Mouse (Mus musculus) CH12.LX (cell line): ENCODE measurements at regions not wholly inside any gene's neighbourhood (a gene's known extent, or its start where the extent isn't known, plus 50 kb on each side); places are given as distances from the start of the nearest gene placed in this dataset.
A peak's percentile ranks its signal among the peaks of the same experiment; 100 is the strongest.

Source experiments
- DNase-seq: peaks from one replicate; pipeline ENCODE4 v3.0.0-alpha.2; 2013; ENCODE audit errors: extremely low read depth
- H3K27ac ChIP-seq: 2 replicates; pipeline ENCODE4 v1.5.1; 2012; ENCODE audit warnings: low read depth, mild to moderate bottlenecking, control low read depth, moderate library complexity; ENCODE audit not compliant: insufficient read depth
- H3K27me3 ChIP-seq: replicated peaks from 2 replicates; pipeline ENCODE3; 2012; ENCODE audit warnings: inconsistent platforms
- H3K36me3 ChIP-seq, 2 experiments: replicated peaks in 1 of 2; 2 replicates each; pipeline versions ENCODE3 to v1.6.1; 2012; ENCODE audit warnings: inconsistent platforms in 1 of 2, low read length in 1 of 2, mild to moderate bottlenecking in 1 of 2, mixed read lengths in 1 of 2, moderate library complexity in 1 of 2; ENCODE audit not compliant: control insufficient read depth in 1 of 2, insufficient read depth in 1 of 2
- H3K4me1 ChIP-seq, 2 experiments: 2 replicates each; pipeline ENCODE4 v1.6.1; 2012; ENCODE audit warnings: inconsistent platforms in 1 of 2, moderate library complexity in 1 of 2; ENCODE audit not compliant: insufficient read depth in 2 of 2, control insufficient read depth in 1 of 2
- H3K4me2 ChIP-seq: 2 replicates; pipeline ENCODE4 v1.6.1; 2012; ENCODE audit warnings: low read depth, mild to moderate bottlenecking, control low read depth; ENCODE audit not compliant: poor library complexity, insufficient read depth, severe bottlenecking
- H3K4me3 ChIP-seq, 3 experiments: fragments of 150-350 bp in 1 of 3; sonication (generic) in 1 of 3; replicated peaks in 1 of 3; 2 replicates each; pipeline versions ENCODE3 to v1.5.1; 2011 to 2012; ENCODE audit warnings: low read depth in 2 of 3, low read length in 2 of 3, mild to moderate bottlenecking in 2 of 3, moderate library complexity in 2 of 3, control low read depth in 1 of 3, improper control_type of control experiment in 1 of 3, inconsistent platforms in 1 of 3, mixed read lengths in 1 of 3; ENCODE audit not compliant: poor library complexity in 1 of 3
- H3K79me2 ChIP-seq: replicated peaks from 2 replicates; pipeline ENCODE4 v1.6.1; 2012; ENCODE audit warnings: mild to moderate bottlenecking, moderate library complexity; ENCODE audit not compliant: control insufficient read depth, poor library complexity, insufficient read depth, severe bottlenecking; ENCODE audit errors: extremely low read depth
- H3K9ac ChIP-seq: 2 replicates; pipeline ENCODE4 v1.6.1; 2012; ENCODE audit warnings: low read depth, mild to moderate bottlenecking, control low read depth, moderate library complexity; ENCODE audit not compliant: insufficient read depth
- H3K9me3 ChIP-seq: replicated peaks from 2 replicates; pipeline ENCODE3; 2012; ENCODE audit warnings: low read length, inconsistent platforms, mixed read lengths
- CHD1 ChIP-seq: IDR thresholded peaks from 2 replicates; pipeline ENCODE4 v1.6.1; 2012; ENCODE audit warnings: low read depth, low read length, improper control_type of control experiment, inconsistent platforms
- CTCF ChIP-seq, 2 experiments: IDR thresholded peaks in 1 of 2; conservative IDR thresholded peaks in 1 of 2; 2 replicates each; pipeline ENCODE4 v1.5.1; 2011 to 2012; ENCODE audit warnings: low read depth in 2 of 2, low read length in 2 of 2, improper control_type of control experiment in 1 of 2, inconsistent platforms in 1 of 2, mild to moderate bottlenecking in 1 of 2, moderate library complexity in 1 of 2
- ELF1 ChIP-seq: IDR thresholded peaks from 2 replicates; pipeline ENCODE4 v1.6.1; 2014; ENCODE audit warnings: low read depth, mild to moderate bottlenecking, inconsistent platforms, low read length, improper control_type of control experiment
- HCFC1 ChIP-seq: IDR thresholded peaks from 2 replicates; pipeline ENCODE4 v1.6.1; 2012; ENCODE audit warnings: low read depth, mild to moderate bottlenecking, inconsistent platforms, low read length, improper control_type of control experiment
- IRF4 ChIP-seq: IDR thresholded peaks from 2 replicates; pipeline ENCODE4 v1.6.1; 2014; ENCODE audit warnings: low read depth, mild to moderate bottlenecking, inconsistent platforms, low read length, improper control_type of control experiment
- JUND ChIP-seq: conservative IDR thresholded peaks from 2 replicates; pipeline ENCODE4 v1.6.1; 2011; ENCODE audit warnings: low read depth, low read length, improper control_type of control experiment
- KAT2A ChIP-seq: IDR thresholded peaks from 2 replicates; pipeline ENCODE4 v1.6.1; 2012; ENCODE audit warnings: low read length, improper control_type of control experiment, inconsistent platforms; ENCODE audit not compliant: insufficient replicate concordance
- MYC ChIP-seq: IDR thresholded peaks from 2 replicates; pipeline ENCODE4 v1.6.1; 2011; ENCODE audit warnings: low read depth, mild to moderate bottlenecking, improper control_type of control experiment, low read length
- NRF1 ChIP-seq: IDR thresholded peaks from 2 replicates; pipeline ENCODE4 v1.6.1; 2014; ENCODE audit warnings: low read depth, mild to moderate bottlenecking, inconsistent platforms, low read length, improper control_type of control experiment, moderate library complexity
- POLR2A ChIP-seq: IDR thresholded peaks from 2 replicates; pipeline ENCODE4 v1.6.1; 2011; ENCODE audit warnings: low read depth, mild to moderate bottlenecking, improper control_type of control experiment, low read length
- RAD21 ChIP-seq: IDR thresholded peaks from 2 replicates; pipeline ENCODE4 v1.6.1; 2011; ENCODE audit warnings: low read depth, mild to moderate bottlenecking, low read length, improper control_type of control experiment, moderate library complexity
- SIN3A ChIP-seq: IDR thresholded peaks from 2 replicates; pipeline ENCODE4 v1.6.1; 2012; ENCODE audit warnings: low read length, improper control_type of control experiment, inconsistent platforms
- SMC3 ChIP-seq: IDR thresholded peaks from 2 replicates; pipeline ENCODE4 v1.6.1; 2011; ENCODE audit warnings: low read depth, low read length, improper control_type of control experiment
- TCF12 ChIP-seq: IDR thresholded peaks from 2 replicates; pipeline ENCODE4 v1.6.1; 2014; ENCODE audit warnings: low read depth, mild to moderate bottlenecking, inconsistent platforms, low read length, improper control_type of control experiment
- ZC3H11A ChIP-seq: IDR thresholded peaks from 2 replicates; pipeline ENCODE4 v1.6.1; 2012; ENCODE audit warnings: low read depth, mild to moderate bottlenecking, inconsistent platforms, low read length, improper control_type of control experiment
- dilution Hi-C: fragments of 300-500 bp; cut with MboI; formaldehyde crosslinking; loops from 2 replicates; pipeline ENCODE4 v1.14.3; 2020; ENCODE audit warnings: low sequenced_read_pairs; ENCODE audit not compliant: extremely low pct_unique_long_range_greater_than_20kb, extremely low pct_ligation_motif_present
- in situ Hi-C: fragments of 300-500 bp; cut with MboI; formaldehyde crosslinking; loops from 3 replicates; pipeline ENCODE4 v1.14.3; 2019; ENCODE audit warnings: low sequenced_read_pairs, low pct_ligation_motif_present, low pct_unique_long_range_greater_than_20kb, mixed read lengths

DNA sequence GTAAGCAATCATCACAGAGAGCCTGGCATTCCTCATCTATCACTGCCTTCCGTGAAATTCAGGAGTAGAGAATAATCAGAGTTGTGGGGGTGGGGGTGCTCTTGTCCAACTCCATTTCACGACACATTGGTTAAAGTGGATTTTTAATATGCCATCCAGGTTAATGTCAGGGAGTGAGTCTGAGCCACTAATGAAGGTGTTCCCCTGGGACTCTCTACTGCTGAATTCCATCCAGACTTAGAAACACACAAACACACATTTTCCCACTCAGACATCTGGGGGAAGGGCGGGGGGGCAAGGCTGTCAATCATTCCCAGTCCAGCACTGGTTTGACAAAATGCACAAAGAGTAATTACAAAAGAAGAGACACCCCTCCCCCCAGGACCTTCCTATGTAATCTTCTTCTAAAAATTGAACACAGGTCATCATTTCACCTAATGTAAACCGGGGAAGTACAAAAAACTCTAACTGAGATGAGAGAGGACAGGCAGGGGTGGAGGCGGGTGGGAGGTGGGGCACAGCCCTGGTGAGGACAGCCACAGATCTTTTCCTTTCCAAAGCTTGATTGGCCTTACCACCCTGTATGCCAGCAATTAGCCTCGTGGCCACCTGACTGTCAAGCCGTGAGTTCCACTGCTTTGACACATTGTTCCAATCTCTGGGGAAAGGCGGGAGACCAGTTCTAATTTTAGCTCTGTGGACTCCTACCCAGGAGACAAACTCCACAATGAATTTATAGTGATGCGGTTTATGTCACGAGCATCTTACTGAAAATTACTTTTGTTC lies 76.5 kb upstream of the Bach2 start:
- Histone ChIP-seq H3K36me3 (no peaks in the 10 kb centered on the region), H3K9ac (no peak overlapping the region), H3K9me3 (no peaks in the 10 kb centered on the region), H3K4me2 (no peak overlapping the region), H3K4me1 (peaks cover 0 to 51% of the 10 kb centered on the region in 2 experiments; a peak in 2 of 4 replicates), H3K4me3 (no peak overlapping the region), H3K27ac (no peak overlapping the region), H3K27me3 (no peaks in the 10 kb centered on the region), H3K79me2 (no peaks in the 10 kb centered on the region)
- in situ Hi-C loops = no loop called here
- TF ChIP-seq CTCF (conservative IDR thresholded peaks at IDR 0.05 in 1 of 2, IDR thresholded peaks at IDR 0.05 in 1 of 2; ENCODE audit: low read depth in 2 of 2, low read length in 2 of 2) (no peak), IRF4 (no peak), NRF1 (no peak), CHD1 (no peak)
- dilution Hi-C loops = no loop called here
- DNase-seq = no peak

DNA sequence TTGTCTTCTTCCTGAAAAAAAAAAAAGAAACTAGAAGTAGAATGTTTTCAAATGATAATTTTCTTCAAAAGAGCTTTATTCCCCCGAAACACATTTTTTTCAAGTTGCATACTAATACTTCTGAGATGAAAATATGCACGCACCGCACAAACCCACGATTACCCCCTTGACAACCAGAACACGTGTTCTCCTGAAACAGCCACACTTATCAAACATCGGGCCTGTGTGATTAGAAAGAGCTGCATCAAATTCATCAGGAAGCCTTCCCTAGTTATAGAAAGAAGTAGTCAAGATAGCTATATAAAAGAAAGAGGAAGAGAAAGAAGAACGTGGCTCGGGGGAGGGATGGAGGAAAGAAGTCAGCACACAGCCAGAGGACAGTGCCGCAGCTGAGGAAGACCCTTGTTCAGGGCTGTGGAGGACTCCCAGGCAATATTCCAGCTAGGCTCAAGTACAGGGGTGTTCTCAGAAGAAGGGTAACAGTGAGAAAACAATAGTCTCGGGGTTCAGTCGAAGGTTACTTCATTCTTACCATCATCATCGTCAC lies 75.8 kb upstream of the Bach2 start:
- H3K79me2 ChIP-seq = no peaks in the 10 kb centered on the region
- in situ Hi-C loops (no loop called here), dilution Hi-C loops (no loop called here)
- DNase-seq = no peak
- TF ChIP-seq SIN3A (no peak), SMC3 (no peak), HCFC1 (no peak)
- H3K27me3 ChIP-seq = no peaks in the 10 kb centered on the region
- H3K4me1 ChIP-seq = peaks cover 0 to 51% of the 10 kb centered on the region in 2 experiments; a peak in 2 of 4 replicates
- H3K9me3 ChIP-seq = no peaks in the 10 kb centered on the region
- H3K4me2 ChIP-seq = 0 out of 2 replicates have a peak overlapping the region, but pooled peaks have one; percentile 7
- H3K36me3 ChIP-seq = no peaks in the 10 kb centered on the region
- no peak overlapping the region for H3K27ac ChIP-seq
- no peak overlapping the region for H3K4me3 ChIP-seq
- no peak overlapping the region for H3K9ac ChIP-seq

DNA sequence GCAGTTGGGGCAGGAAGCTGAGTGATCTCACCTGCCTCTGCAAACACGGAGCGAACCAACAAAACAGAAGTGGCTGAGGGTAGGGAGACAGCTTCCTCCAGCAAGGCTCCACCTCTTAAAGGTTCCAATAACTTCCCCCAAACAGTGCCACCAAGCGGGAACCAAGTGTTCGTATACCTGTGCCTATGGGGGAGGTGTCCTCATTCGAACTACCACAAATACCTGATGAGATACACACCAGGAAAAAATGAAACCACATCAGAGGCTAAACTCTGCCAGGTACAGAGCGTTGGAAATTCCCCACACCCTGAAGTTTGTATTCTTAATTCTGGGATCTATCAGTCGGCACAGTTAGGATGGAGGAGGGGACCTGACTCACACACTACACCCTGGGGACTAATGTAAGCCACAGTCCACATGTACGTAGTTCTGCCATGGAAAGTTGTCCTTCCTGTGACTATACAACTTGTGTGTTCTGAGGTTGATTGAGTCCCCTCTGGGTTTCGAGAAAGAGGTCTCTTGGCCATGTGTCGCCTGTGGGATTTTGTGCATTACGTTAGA lies 74.4 kb upstream of the Bach2 start:
- dilution Hi-C loops (no loop called here), in situ Hi-C loops (no loop called here)
- TF ChIP-seq ZC3H11A = no peak
- no peak for TF ChIP-seq TCF12
- no peak for TF ChIP-seq JUND
- TF ChIP-seq RAD21 = no peak
- no peak for TF ChIP-seq CTCF (conservative IDR thresholded peaks at IDR 0.05 in 1 of 2, IDR thresholded peaks at IDR 0.05 in 1 of 2; ENCODE audit: low read depth in 2 of 2, low read length in 2 of 2)
- TF ChIP-seq POLR2A = no peak
- no peak for TF ChIP-seq MYC
- TF ChIP-seq KAT2A = no peak
- no peak for TF ChIP-seq ELF1
- Histone ChIP-seq H3K9me3 (no peaks in the 10 kb centered on the region), H3K79me2 (no peaks in the 10 kb centered on the region), H3K4me3 (no peak overlapping the region), H3K4me1 (peaks cover 0 to 51% of the 10 kb centered on the region in 2 experiments; a peak in 2 of 4 replicates), H3K9ac (no peak overlapping the region), H3K36me3 (no peaks in the 10 kb centered on the region), H3K4me2 (no peak overlapping the region), H3K27me3 (no peaks in the 10 kb centered on the region), H3K27ac (no peak overlapping the region)
- no peak for DNase-seq
